Mouse (Mus musculus) ES-E14 (cell line): ENCODE measurements at regions not wholly inside any gene's neighbourhood (a gene's known extent, or its start where the extent isn't known, plus 50 kb on each side); places are given as distances from the start of the nearest gene placed in this dataset.

ENCODE experiments used
- DNase-seq: peaks from one replicate; pipeline ENCODE4 v3.0.0-alpha.2; 2013; ENCODE audit warnings: low read depth, low spot score
- H3K27ac ChIP-seq: 2 replicates; pipeline ENCODE4 v1.5.1; 2012; ENCODE audit warnings: low read depth, mild to moderate bottlenecking, low read length, moderate library complexity, mixed read lengths; ENCODE audit not compliant: poor library complexity, insufficient read depth, severe bottlenecking
- H3K36me3 ChIP-seq: 2 replicates; pipeline ENCODE4 v1.6.1; 2012; ENCODE audit warnings: mild to moderate bottlenecking, low read length, moderate library complexity, mixed read lengths; ENCODE audit not compliant: control insufficient read depth, poor library complexity, insufficient read depth, severe bottlenecking
- H3K4me1 ChIP-seq, 2 experiments: fragments of 150-350 bp in 1 of 2; sonication (generic) in 1 of 2; 2 replicates each; pipeline ENCODE4 v1.6.1; 2012; ENCODE audit warnings: low read length in 2 of 2, mild to moderate bottlenecking in 1 of 2, mixed read lengths in 1 of 2; ENCODE audit not compliant: control insufficient read depth in 2 of 2, insufficient read depth in 2 of 2, poor library complexity in 1 of 2
- H3K4me3 ChIP-seq, 2 experiments: fragments of 150-350 bp in 1 of 2; sonication (generic) in 1 of 2; 2 replicates each; pipeline ENCODE4 v1.5.1; 2012; ENCODE audit warnings: low read length in 2 of 2, low read depth in 1 of 2, mild to moderate bottlenecking in 1 of 2, mixed read lengths in 1 of 2; ENCODE audit not compliant: insufficient read depth in 1 of 2, poor library complexity in 1 of 2, severe bottlenecking in 1 of 2
- H3K9ac ChIP-seq: 2 replicates; pipeline ENCODE4 v1.6.1; 2012; ENCODE audit warnings: low read depth, mild to moderate bottlenecking, low read length, mixed read lengths; ENCODE audit not compliant: poor library complexity, insufficient read depth, severe bottlenecking
- H3K9me3 ChIP-seq: fragments of 150-350 bp; sonication (generic); 2 replicates; pipeline ENCODE4 v1.6.1; 2012; ENCODE audit warnings: low read depth, mild to moderate bottlenecking, low read length; ENCODE audit not compliant: control insufficient read depth, insufficient read depth
- CHD2 ChIP-seq: IDR thresholded peaks from 2 replicates; pipeline ENCODE4 v1.6.1; 2014; ENCODE audit warnings: mild to moderate bottlenecking, low read depth, low read length, inconsistent platforms
- HCFC1 ChIP-seq: IDR thresholded peaks from 2 replicates; pipeline ENCODE4 v1.6.1; 2012; ENCODE audit warnings: low read length, inconsistent platforms, borderline replicate concordance; ENCODE audit not compliant: insufficient read depth
- MAFK ChIP-seq: IDR thresholded peaks from 2 replicates; pipeline ENCODE4 v1.6.1; 2014; ENCODE audit warnings: mild to moderate bottlenecking, low read depth, low read length, inconsistent platforms; ENCODE audit not compliant: insufficient read depth
- ZC3H11A ChIP-seq: IDR thresholded peaks from 2 replicates; pipeline ENCODE4 v1.6.1; 2012; ENCODE audit warnings: low read depth, mild to moderate bottlenecking, inconsistent platforms, low read length, borderline replicate concordance
- ZNF384 ChIP-seq: IDR thresholded peaks from 2 replicates; pipeline ENCODE4 v1.6.1; 2012; ENCODE audit warnings: low read depth, low read length, inconsistent platforms
- in situ Hi-C, 2 experiments: fragments of 600-800 bp; cut with MboI; formaldehyde crosslinking; loops; one replicate each; pipeline ENCODE4 v1.15.1; 2025; ENCODE audit warnings: low sequenced_read_pairs in 2 of 2, inconsistent platforms in 1 of 2; ENCODE audit not compliant: unreplicated experiment in 2 of 2

DNA sequence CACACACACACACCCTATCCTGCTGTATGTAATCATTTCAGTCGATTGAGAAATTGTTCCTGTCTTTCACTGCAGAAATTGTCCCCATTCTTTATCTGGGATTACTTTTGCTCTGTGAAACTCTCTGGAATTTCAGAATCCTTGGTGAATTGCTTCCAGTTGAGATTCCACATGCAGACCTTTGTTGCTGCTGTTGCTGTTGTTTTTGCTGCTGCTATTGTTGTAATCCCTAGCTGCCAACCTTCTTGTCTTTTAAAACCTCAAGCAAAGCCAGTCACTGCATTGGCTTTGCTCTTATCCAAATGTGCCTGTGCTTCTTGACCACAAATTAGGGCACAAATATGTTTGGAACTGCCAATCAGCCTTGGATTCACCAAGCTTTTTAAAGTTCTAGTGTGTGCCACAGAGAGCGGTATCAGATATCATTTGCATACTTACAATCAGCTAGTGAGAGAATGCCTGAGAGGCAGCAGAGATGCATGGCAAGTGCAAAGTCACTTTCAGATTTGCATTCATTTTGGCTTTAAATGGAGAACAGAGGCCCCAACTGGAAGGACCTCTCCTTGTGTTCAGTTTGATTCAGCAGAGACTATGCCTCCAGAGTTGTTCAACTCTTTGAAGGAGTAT, 1187.0 kb upstream of the Map3k7 start:
- TF ChIP-seq ZNF384, result no peak
- TF ChIP-seq HCFC1, result no peak
- no peak for TF ChIP-seq ZC3H11A
- no peak overlapping the region for H3K9ac ChIP-seq
- no peak overlapping the region for H3K4me3 ChIP-seq
- peaks cover 2 to 5% of the 10 kb centered on the region in 2 experiments; a peak in 3 of 4 replicates for H3K4me1 ChIP-seq
- no peak for DNase-seq
- no peak overlapping the region for H3K27ac ChIP-seq
- in situ Hi-C loops, result no loop called here
- H3K9me3 ChIP-seq, result no peaks in the 10 kb centered on the region
- no peaks in the 10 kb centered on the region for H3K36me3 ChIP-seq

DNA sequence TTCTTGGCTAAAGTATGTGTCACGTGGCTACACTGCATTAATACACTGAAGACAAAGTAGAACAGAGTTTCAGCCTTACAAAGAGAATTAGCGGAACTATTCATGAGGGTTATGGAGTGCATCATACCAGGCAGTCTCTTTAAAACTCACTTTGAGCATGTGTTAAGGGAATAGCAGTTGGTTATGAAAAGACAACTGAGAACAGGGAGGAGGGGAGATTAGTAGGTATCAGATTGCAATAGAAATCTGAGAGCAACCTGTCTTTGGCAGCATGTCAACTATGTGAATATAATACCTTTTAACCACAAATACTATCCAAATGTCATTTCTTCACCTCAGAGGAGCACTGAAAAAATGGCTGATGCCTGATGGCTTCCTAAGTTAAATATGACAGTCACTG, 1182.2 kb upstream of the Map3k7 start:
- Histone ChIP-seq H3K27ac (no peak overlapping the region), H3K36me3 (no peaks in the 10 kb centered on the region), H3K4me3 (no peak overlapping the region), H3K4me1 (peaks cover 2% of the 10 kb centered on the region in 2 experiments; a peak in 2 of 4 replicates), H3K9me3 (no peaks in the 10 kb centered on the region), H3K9ac (no peak overlapping the region)
- DNase-seq, result no peak
- in situ Hi-C loops, result no loop called here
- no peak for TF ChIP-seq CHD2

DNA sequence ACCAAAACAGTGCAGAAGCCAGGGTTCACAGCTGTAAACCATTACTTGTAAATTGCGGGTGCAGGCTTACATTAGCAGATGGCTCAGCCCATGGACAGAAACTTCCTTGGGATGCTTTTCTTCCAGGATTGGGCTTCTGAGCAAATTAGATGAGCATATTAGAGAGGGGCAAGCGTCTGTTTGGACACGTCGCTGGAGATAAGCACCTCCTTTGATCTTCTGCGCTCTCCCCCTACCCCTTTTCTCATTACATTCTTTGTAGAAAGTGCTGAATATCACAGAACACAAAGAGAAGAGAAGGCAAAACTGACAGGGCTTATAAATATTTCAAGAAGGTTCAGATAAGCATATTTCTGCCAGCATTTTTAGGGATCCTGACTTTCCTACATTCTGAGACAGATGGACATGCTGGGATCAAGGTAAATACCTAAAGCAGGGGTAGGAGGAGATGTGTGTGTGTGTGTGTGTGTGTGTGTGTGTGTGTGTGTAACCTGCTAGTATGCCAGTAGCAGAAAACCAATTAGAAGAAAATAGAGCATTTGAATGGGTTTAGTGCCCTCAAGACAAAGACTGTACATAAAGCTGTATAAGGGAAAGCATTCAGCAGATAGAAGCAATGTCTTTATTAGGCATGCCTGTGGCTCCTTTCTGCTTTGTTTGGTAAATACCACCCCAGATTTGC, 1173.8 kb upstream of the Map3k7 start:
- Histone ChIP-seq H3K27ac (no peak overlapping the region), H3K9me3 (no peaks in the 10 kb centered on the region), H3K4me1 (no peaks in the 10 kb centered on the region), H3K9ac (no peak overlapping the region), H3K4me3 (no peak overlapping the region), H3K36me3 (no peaks in the 10 kb centered on the region)
- DNase-seq, result no peak
- in situ Hi-C loops, result no loop called here
- TF ChIP-seq HCFC1 (no peak), ZC3H11A (no peak), ZNF384 (no peak), MAFK (no peak), CHD2 (no peak)

DNA sequence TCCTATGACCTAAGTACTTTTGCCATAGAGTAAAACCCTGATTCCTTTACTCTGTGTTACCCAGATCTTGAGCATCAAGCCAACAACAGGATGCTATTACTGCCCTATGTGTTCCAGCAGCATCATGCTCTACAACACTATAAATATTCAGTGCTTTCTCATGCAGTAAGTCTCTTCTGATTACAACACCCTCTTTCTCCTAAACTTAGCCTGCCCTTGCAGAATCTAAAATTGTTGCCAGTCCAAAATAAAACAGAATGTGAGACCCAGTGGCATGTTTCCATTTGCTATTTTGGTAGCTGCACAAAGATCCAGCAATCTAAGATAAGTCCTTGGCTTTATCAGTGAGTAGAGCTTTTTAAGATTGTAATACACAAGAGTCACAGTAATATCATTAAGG, 1154.1 kb upstream of the Map3k7 start:
- no peak for TF ChIP-seq HCFC1
- no peak for TF ChIP-seq ZNF384
- TF ChIP-seq ZC3H11A, result no peak
- no peak for TF ChIP-seq MAFK
- no peak for TF ChIP-seq CHD2
- in situ Hi-C loops, result no loop called here

More for the DNA sequence above, 1154.1 kb upstream of the Map3k7 start:
- DNase-seq, result no peak
- Histone ChIP-seq H3K9me3 (no peaks in the 10 kb centered on the region), H3K4me1 (no peaks in the 10 kb centered on the region), H3K27ac (no peak overlapping the region), H3K36me3 (no peaks in the 10 kb centered on the region), H3K4me3 (no peak overlapping the region), H3K9ac (no peak overlapping the region)
